ENCODE assay signal across 8 mouse cellular contexts in the genomic region with DNA sequence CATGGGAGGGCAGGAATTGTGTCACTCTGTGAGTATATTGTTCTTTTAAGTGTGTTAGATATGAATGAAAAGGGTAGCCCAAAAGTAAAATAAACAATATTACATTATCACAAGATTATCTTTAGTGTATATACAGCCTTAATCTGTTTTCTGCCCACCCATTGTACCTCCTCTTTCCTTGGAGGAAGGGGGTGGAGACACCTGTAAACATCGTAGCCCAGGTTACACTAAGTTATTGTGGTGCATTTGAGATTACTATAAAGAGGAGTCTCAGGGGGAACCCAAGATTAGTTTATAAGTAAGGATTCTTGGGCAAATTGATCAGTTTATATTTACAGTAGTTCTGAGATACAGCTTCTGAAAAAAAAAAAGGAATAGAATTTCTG. TPM values are rescaled to one million over a fixed set of nuclear protein-coding genes. Genes with fewer than 3 reads are reported as not detected.
A peak's percentile ranks its signal among the peaks of the same experiment; 100 is the strongest.
DNase-seq lines count a peak whose midpoint lies in the region; ATAC-seq and TF ChIP-seq lines count a peak whose summit lies in the region.

No protein-coding gene starts in this region.

- H3K27ac ChIP-seq in kidney, embryonic 14.5 days (ENCODE audit: low read depth, low read length) = no peak overlapping the region
- no peak overlapping the region for H3K27ac ChIP-seq in cortical plate, adult 2 months (ENCODE audit: insufficient read depth, low read length)
- H3K27ac ChIP-seq in hindbrain, postnatal 0 days = 0 out of 2 replicates have a peak overlapping the region, but pooled peaks have one; percentile 96
- no peak overlapping the region for H3K27ac ChIP-seq in midbrain, postnatal 0 days (ENCODE audit: low read depth, low read length)

- H3K4me3 ChIP-seq in kidney, embryonic 14.5 days (ENCODE audit: low read length) = peak overlapping the region; percentile 73; the same call in 1 of the 2 replicates
- peak overlapping the region; percentile 85 for H3K4me3 ChIP-seq in cortical plate, adult 2 months (ENCODE audit: insufficient read depth, low read length)
- peak overlapping the region; percentile 89 for H3K4me3 ChIP-seq in hindbrain, postnatal 0 days (ENCODE audit: low read length)
- peak overlapping the region; percentile 88 for H3K4me3 ChIP-seq in midbrain, postnatal 0 days (ENCODE audit: low read depth, low read length)

- H3K4me1 ChIP-seq in kidney, embryonic 14.5 days (ENCODE audit: control insufficient read depth, insufficient read depth, low read length) = no peaks in the 10 kb centered on the region
- peaks cover 8% of the 10 kb centered on the region; the same call in 1 of the 2 replicates for H3K4me1 ChIP-seq in cortical plate, adult 2 months (ENCODE audit: control insufficient read depth, insufficient read depth, low read length)
- H3K4me1 ChIP-seq in hindbrain, postnatal 0 days (ENCODE audit: insufficient read depth, low read length) = peaks cover 4% of the 10 kb centered on the region; the same call in 1 of the 2 replicates
- H3K4me1 ChIP-seq in midbrain, postnatal 0 days (ENCODE audit: insufficient read depth, low read length) = peaks cover 5% of the 10 kb centered on the region; the same call in 1 of the 2 replicates

- no peaks in the 10 kb centered on the region for H3K27me3 ChIP-seq in kidney, embryonic 14.5 days (ENCODE audit: control insufficient read depth, insufficient read depth, low read length)
- no peaks in the 10 kb centered on the region for H3K27me3 ChIP-seq in hindbrain, postnatal 0 days (ENCODE audit: insufficient read depth, low read length)
- H3K27me3 ChIP-seq in midbrain, postnatal 0 days (ENCODE audit: insufficient read depth, low read length) = no peaks in the 10 kb centered on the region

- H3K9ac ChIP-seq in kidney, embryonic 14.5 days (ENCODE audit: low read depth, low read length) = peak overlapping the region; percentile 69; the same call in 1 of the 2 replicates
- peak overlapping the region; percentile 90 for H3K9ac ChIP-seq in hindbrain, postnatal 0 days (replicated peaks; ENCODE audit: low read length)
- H3K9ac ChIP-seq in midbrain, postnatal 0 days (replicated peaks; ENCODE audit: low read length, poor library complexity, severe bottlenecking) = peak overlapping the region; percentile 90; the same call in 1 of the 2 replicates

- WGBS in kidney, embryonic 14.5 days = 39% methylated on average over 1 of the region's 1 CpGs
- WGBS in hindbrain, postnatal 0 days = 23% methylated on average over 1 of the region's 1 CpGs
- 27% methylated on average over 1 of the region's 1 CpGs for WGBS in midbrain, postnatal 0 days

- H3K36me3 ChIP-seq in kidney, embryonic 14.5 days (ENCODE audit: control insufficient read depth, insufficient read depth, low read length) = no peaks in the 10 kb centered on the region
- no peaks in the 10 kb centered on the region for H3K36me3 ChIP-seq in hindbrain, postnatal 0 days (ENCODE audit: insufficient read depth, low read length)
- H3K36me3 ChIP-seq in midbrain, postnatal 0 days (ENCODE audit: insufficient read depth, low read length) = no peaks in the 10 kb centered on the region

- peak overlapping the region; percentile 75 for H3K4me2 ChIP-seq in kidney, embryonic 14.5 days (replicated peaks; ENCODE audit: low read depth, low read length)
- H3K4me2 ChIP-seq in hindbrain, postnatal 0 days (ENCODE audit: low read depth, low read length) = peak overlapping the region; percentile 70
- peak overlapping the region; percentile 66 for H3K4me2 ChIP-seq in midbrain, postnatal 0 days (ENCODE audit: low read depth, low read length, poor library complexity, severe bottlenecking)

- no peak for DNase-seq in kidney, postnatal 4 days
- DNase-seq in hindbrain, postnatal 0 days (ENCODE audit: low spot score) = no peak
- no peak for DNase-seq in midbrain, postnatal 0 days (ENCODE audit: low spot score)
- DNase-seq in embryo, embryonic 10.5 days (ENCODE audit: low spot score) = no peak
- no peak for DNase-seq in testis, postnatal 10 days (ENCODE audit: low spot score)
- no peak for DNase-seq in layer of hippocampus, postnatal 36 days

- TF ChIP-seq CTCF in cortical plate, adult 2 months (IDR thresholded peaks at IDR 0.05; ENCODE audit: extremely low read depth, insufficient read depth, low read length) = no peak
- no peak for TF ChIP-seq CTCF in hindbrain, postnatal 0 days (IDR thresholded peaks at IDR 0.05; ENCODE audit: low read depth)
- no peak for TF ChIP-seq CTCF in midbrain, postnatal 0 days (IDR thresholded peaks at IDR 0.05)

- no peak for ATAC-seq in kidney, embryonic 14.5 days (ENCODE audit: low FRiP score, low TSS enrichment)
- ATAC-seq in hindbrain, postnatal 0 days = no peak
- ATAC-seq in midbrain, postnatal 0 days (ENCODE audit: low FRiP score) = no peak

- no peaks in the 10 kb centered on the region for H3K9me3 ChIP-seq in kidney, embryonic 14.5 days (ENCODE audit: control insufficient read depth, low read length)
- H3K9me3 ChIP-seq in hindbrain, postnatal 0 days (ENCODE audit: low read length) = no peaks in the 10 kb centered on the region
- H3K9me3 ChIP-seq in midbrain, postnatal 0 days (ENCODE audit: low read length) = no peaks in the 10 kb centered on the region

- TF ChIP-seq POLR2A in cortical plate, adult 2 months (IDR thresholded peaks at IDR 0.05; ENCODE audit: extremely low read depth, insufficient read depth, low read length) = no peak

RNA-seq across cellular contexts. Expression of a gene that starts 1.3 kb away (rescaled TPM):
- 4.5 and 6.1 TPM in 2 replicates for polyA plus RNA-seq in kidney, embryonic 14.5 days (2014; fragmentation: Nextera tagmentation; extraction: Ambion mirVana)
- 41.8 and 41.9 TPM in 2 replicates for polyA plus RNA-seq in cortical plate, adult 2 months (2012; rRNA removed)
- 15.4 and 17.6 TPM in 2 replicates for total RNA-seq in hindbrain, postnatal 0 days (2014; rRNA removed)
- 7.0 and 8.8 TPM in 2 replicates for polyA plus RNA-seq in hindbrain, postnatal 0 days (2015; fragmentation: Nextera tagmentation; extraction: Ambion mirVana)
- 15.2 and 20.7 TPM in 2 replicates for total RNA-seq in midbrain, postnatal 0 days (2014; rRNA removed)
- 5.3 and 7.1 TPM in 2 replicates for polyA plus RNA-seq in midbrain, postnatal 0 days (2015; fragmentation: Nextera tagmentation; extraction: Ambion mirVana)
- 10 to 100 TPM; 41.4 to 41.7 TPM for total RNA-seq in layer of hippocampus, postnatal 36 days (2021)
